Mouse (Mus musculus) stomach, embryonic 16.5 days (tissue): ENCODE measurements around the gene Hus1b. TPM values are rescaled to one million over a fixed set of nuclear protein-coding genes. Genes with fewer than 3 reads are reported as not detected.

Experiments used
- ATAC-seq: fragments of 200-750 bp; cut with Nextera tagmentation; 2 replicates; pipeline ENCODE4 v1.8.0; 2017; ENCODE audit warnings: moderate number of reproducible peaks, moderate TSS enrichment; ENCODE audit not compliant: insufficient read depth, low FRiP score
- H3K27ac ChIP-seq: fragments of 300-500 bp; sonication (generic); 2 replicates; pipeline ENCODE4 v1.5.1; 2014; ENCODE audit warnings: low read length
- H3K27me3 ChIP-seq: fragments of 300-500 bp; sonication (generic); 2 replicates; pipeline ENCODE4 v1.6.1; 2014; ENCODE audit warnings: low read length, control low read depth, mixed read lengths; ENCODE audit not compliant: control insufficient read depth, insufficient read depth
- H3K36me3 ChIP-seq: fragments of 300-500 bp; sonication (generic); 2 replicates; pipeline ENCODE4 v1.6.1; 2014; ENCODE audit warnings: low read length; ENCODE audit not compliant: control insufficient read depth, insufficient read depth
- H3K4me1 ChIP-seq: fragments of 300-500 bp; sonication (generic); 2 replicates; pipeline ENCODE4 v1.6.1; 2014; ENCODE audit warnings: low read length, control low read depth, mixed read lengths; ENCODE audit not compliant: control insufficient read depth, insufficient read depth
- H3K4me2 ChIP-seq: fragments of 300-500 bp; sonication (generic); 2 replicates; pipeline ENCODE4 v1.6.1; 2014; ENCODE audit warnings: low read depth, low read length, mixed read lengths
- H3K4me3 ChIP-seq: fragments of 300-500 bp; sonication (generic); replicated peaks from 2 replicates; pipeline ENCODE4 v1.5.1; 2014; ENCODE audit warnings: mild to moderate bottlenecking, low read length
- H3K9ac ChIP-seq: fragments of 300-500 bp; sonication (generic); 2 replicates; pipeline ENCODE4 v1.6.1; 2014; ENCODE audit warnings: low read length
- H3K9me3 ChIP-seq: fragments of 300-500 bp; sonication (generic); replicated peaks from 2 replicates; pipeline ENCODE4 v1.6.1; 2016; ENCODE audit warnings: low read length, control low read depth; ENCODE audit not compliant: control insufficient read depth
- WGBS: fragments of 180-500 bp; shearing (Covaris S2); extraction: QIAGEN DNeasy Blood & Tissue Kit; methylation state at CpG from one replicate; pipeline ENCODE4 v1.1.7; 2014; 5-methylcytosine and 5-hydroxymethylcytosine counted together
- polyA plus RNA-seq: library from polyadenylated mRNA; unstranded; fragments of >200 nt; fragmentation: Nextera tagmentation; extraction: Ambion mirVana; gene quantifications from 2 replicates; pipeline ENCODE4 v1.2.1, GENCODE M21; 2015

Hus1b gene
- polyA plus RNA-seq, 1 experiment from 2014 or later = not detected

- ATAC-seq = no peak
- no peak overlapping the region for H3K9ac ChIP-seq
- 68% methylated on average over 2 of the region's 2 CpGs for WGBS
Observed at GRCm38 (mm10) chr13:30961932-30962331, 14.4 kb upstream of the Hus1b start.

GRCm38 (mm10) chr13:30960714-30961113 lies 13.2 kb upstream of the Hus1b start:
- Histone ChIP-seq H3K4me3 (no peak overlapping the region), H3K9ac (no peak overlapping the region), H3K27me3 (no peaks in the 10 kb centered on the region), H3K36me3 (no peaks in the 10 kb centered on the region), H3K27ac (no peak overlapping the region), H3K9me3 (no peaks in the 10 kb centered on the region), H3K4me2 (no peak overlapping the region), H3K4me1 (no peaks in the 10 kb centered on the region)
- no peak for ATAC-seq
- 91% methylated on average over 2 of the region's 2 CpGs for WGBS

More at GRCm38 (mm10) chr13:30961932-30962331, 14.4 kb upstream of the Hus1b start:
- no peak overlapping the region for H3K4me3 ChIP-seq
- H3K4me2 ChIP-seq = no peak overlapping the region
- peaks cover 7% of the 10 kb centered on the region; the same call in 1 of the 2 replicates for H3K4me1 ChIP-seq
- H3K27me3 ChIP-seq = no peaks in the 10 kb centered on the region
- H3K36me3 ChIP-seq = no peaks in the 10 kb centered on the region
- H3K27ac ChIP-seq = no peak overlapping the region
- H3K9me3 ChIP-seq = no peaks in the 10 kb centered on the region

GRCm38 (mm10) chr13:30953580-30953979 lies 6.0 kb upstream of the Hus1b start:
- no peak overlapping the region for H3K27ac ChIP-seq
- no peaks in the 10 kb centered on the region for H3K27me3 ChIP-seq
- ATAC-seq = no peak
- H3K4me2 ChIP-seq = no peak overlapping the region
- 21% methylated on average over 1 of the region's 1 CpGs for WGBS
- H3K9ac ChIP-seq = no peak overlapping the region
- no peak overlapping the region for H3K4me3 ChIP-seq
- H3K9me3 ChIP-seq = no peaks in the 10 kb centered on the region
- no peaks in the 10 kb centered on the region for H3K36me3 ChIP-seq
- H3K4me1 ChIP-seq = no peaks in the 10 kb centered on the region

- WGBS = 91% methylated on average over 2 of the region's 2 CpGs
- Histone ChIP-seq H3K4me1 (peaks cover 4% of the 10 kb centered on the region), H3K36me3 (no peaks in the 10 kb centered on the region), H3K27ac (no peak overlapping the region), H3K27me3 (no peaks in the 10 kb centered on the region), H3K4me2 (no peak overlapping the region), H3K4me3 (no peak overlapping the region), H3K9me3 (no peaks in the 10 kb centered on the region), H3K9ac (no peak overlapping the region)
- ATAC-seq = no peak
Observed at GRCm38 (mm10) chr13:30952044-30952443, 4.5 kb upstream of the Hus1b start.

GRCm38 (mm10) chr13:30949181-30949580 lies 1.6 kb upstream of the Hus1b start:
- H3K9me3 ChIP-seq = no peaks in the 10 kb centered on the region
- no peak overlapping the region for H3K4me2 ChIP-seq
- no peak overlapping the region for H3K9ac ChIP-seq
- ATAC-seq = no peak
- H3K27ac ChIP-seq = no peak overlapping the region
- no peaks in the 10 kb centered on the region for H3K27me3 ChIP-seq
- no peak overlapping the region for H3K4me3 ChIP-seq
- 91% methylated on average over 9 of the region's 9 CpGs for WGBS
- H3K36me3 ChIP-seq = no peaks in the 10 kb centered on the region
- H3K4me1 ChIP-seq = peaks cover 13% of the 10 kb centered on the region

- 0 out of 2 replicates have a peak, but pooled peaks have one; percentile 13 for ATAC-seq
- no peaks in the 10 kb centered on the region for H3K27me3 ChIP-seq
- H3K4me2 ChIP-seq = no peak overlapping the region
- WGBS = 85% methylated on average over 15 of the region's 15 CpGs
- H3K4me1 ChIP-seq = peaks cover 13% of the 10 kb centered on the region
- no peak overlapping the region for H3K4me3 ChIP-seq
- no peak overlapping the region for H3K9ac ChIP-seq
- no peak overlapping the region for H3K27ac ChIP-seq
- H3K36me3 ChIP-seq = no peaks in the 10 kb centered on the region
- no peaks in the 10 kb centered on the region for H3K9me3 ChIP-seq
Observed at GRCm38 (mm10) chr13:30947129-30947528, 430 bp downstream of the Hus1b start.

GRCm38 (mm10) chr13:30945788-30946187 lies 1.8 kb downstream of the Hus1b start:
- no peaks in the 10 kb centered on the region for H3K9me3 ChIP-seq
- peaks cover 13% of the 10 kb centered on the region for H3K4me1 ChIP-seq
- no peak overlapping the region for H3K4me3 ChIP-seq
- no peak overlapping the region for H3K27ac ChIP-seq
- H3K27me3 ChIP-seq = no peaks in the 10 kb centered on the region
- no peak overlapping the region for H3K4me2 ChIP-seq
- ATAC-seq = no peak
- H3K9ac ChIP-seq = no peak overlapping the region
- no peaks in the 10 kb centered on the region for H3K36me3 ChIP-seq

- Histone ChIP-seq H3K4me2 (no peak overlapping the region), H3K4me1 (no peaks in the 10 kb centered on the region), H3K4me3 (no peak overlapping the region), H3K9ac (no peak overlapping the region), H3K27me3 (no peaks in the 10 kb centered on the region), H3K27ac (no peak overlapping the region), H3K9me3 (no peaks in the 10 kb centered on the region), H3K36me3 (0 out of 2 replicates have a peak, but pooled peaks cover 3% of the 10 kb centered on the region)
- WGBS = 69% methylated on average over 6 of the region's 6 CpGs
- ATAC-seq = no peak
Observed at GRCm38 (mm10) chr13:30932972-30933371, 14.6 kb downstream of the Hus1b start.

- Histone ChIP-seq H3K4me1 (no peaks in the 10 kb centered on the region), H3K27ac (no peak overlapping the region), H3K4me3 (no peak overlapping the region), H3K27me3 (no peaks in the 10 kb centered on the region), H3K4me2 (no peak overlapping the region), H3K9ac (no peak overlapping the region), H3K36me3 (no peaks in the 10 kb centered on the region), H3K9me3 (no peaks in the 10 kb centered on the region)
- ATAC-seq = no peak
- WGBS = 72% methylated on average over 4 of the region's 4 CpGs
Observed at GRCm38 (mm10) chr13:30931613-30932012, 15.9 kb downstream of the Hus1b start.

- ATAC-seq = no peak
- Histone ChIP-seq H3K9ac (no peak overlapping the region), H3K4me3 (no peak overlapping the region), H3K4me2 (no peak overlapping the region), H3K27ac (no peak overlapping the region), H3K4me1 (no peaks in the 10 kb centered on the region), H3K9me3 (no peaks in the 10 kb centered on the region), H3K36me3 (no peaks in the 10 kb centered on the region), H3K27me3 (no peaks in the 10 kb centered on the region)
- WGBS = 84% methylated on average over 2 of the region's 2 CpGs
Observed at GRCm38 (mm10) chr13:30929119-30929518, 18.4 kb downstream of the Hus1b start.
